Mouse (Mus musculus): ENCODE measurements around the gene Rap2a. TPM values are rescaled to one million over a fixed set of nuclear protein-coding genes. Genes with fewer than 3 reads are reported as not detected.

Rap2a gene
- polyA plus RNA-seq, 1 experiment from 2014 or later: 16.5 TPM

DNA sequence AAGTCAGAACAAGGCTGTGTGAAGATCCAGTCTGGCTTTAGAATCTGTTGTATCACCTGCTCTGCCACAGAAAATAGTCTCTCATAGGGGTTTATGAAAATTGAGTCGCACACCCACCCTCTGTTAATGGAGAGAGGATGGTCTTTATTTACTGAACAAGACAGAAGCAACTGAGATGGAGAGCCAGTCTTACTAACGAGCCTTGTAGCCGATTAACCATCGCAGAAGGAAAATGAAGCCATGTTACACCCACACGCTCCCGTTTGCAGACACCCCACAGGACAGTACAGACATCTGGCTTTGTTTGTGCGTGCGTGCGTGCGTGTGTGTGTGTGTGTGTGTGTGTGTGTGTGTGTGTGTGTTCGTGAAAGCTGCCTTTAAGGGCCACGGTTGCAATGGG, 26.2 kb downstream of the Rap2a start:
- Histone ChIP-seq H3K4me2 (ENCODE audit: low read length) (no peak overlapping the region), H3K27me3 (ENCODE audit: insufficient read depth, low read length) (no peaks in the 10 kb centered on the region), H3K4me3 (replicated peaks; ENCODE audit: low read depth, low read length) (no peak overlapping the region), H3K9me3 (replicated peaks; ENCODE audit: low read length) (no peaks in the 10 kb centered on the region), H3K27ac (no peak overlapping the region), H3K36me3 (ENCODE audit: insufficient read depth, low read length) (peaks cover 7% of the 10 kb centered on the region; the same call in 1 of the 2 replicates), H3K4me1 (replicated peaks; ENCODE audit: insufficient read depth, low read length) (no peaks in the 10 kb centered on the region), H3K9ac (ENCODE audit: low read depth, low read length) (no peak overlapping the region)
- DNase-seq (ENCODE audit: low spot score): no peak
- no peak for TF ChIP-seq CTCF (IDR thresholded peaks at IDR 0.05; ENCODE audit: low read depth)
- no peak for ATAC-seq (replicated peaks; ENCODE audit: low FRiP score, low read depth)
- 89% methylated on average over 12 of the region's 12 CpGs for WGBS

DNA sequence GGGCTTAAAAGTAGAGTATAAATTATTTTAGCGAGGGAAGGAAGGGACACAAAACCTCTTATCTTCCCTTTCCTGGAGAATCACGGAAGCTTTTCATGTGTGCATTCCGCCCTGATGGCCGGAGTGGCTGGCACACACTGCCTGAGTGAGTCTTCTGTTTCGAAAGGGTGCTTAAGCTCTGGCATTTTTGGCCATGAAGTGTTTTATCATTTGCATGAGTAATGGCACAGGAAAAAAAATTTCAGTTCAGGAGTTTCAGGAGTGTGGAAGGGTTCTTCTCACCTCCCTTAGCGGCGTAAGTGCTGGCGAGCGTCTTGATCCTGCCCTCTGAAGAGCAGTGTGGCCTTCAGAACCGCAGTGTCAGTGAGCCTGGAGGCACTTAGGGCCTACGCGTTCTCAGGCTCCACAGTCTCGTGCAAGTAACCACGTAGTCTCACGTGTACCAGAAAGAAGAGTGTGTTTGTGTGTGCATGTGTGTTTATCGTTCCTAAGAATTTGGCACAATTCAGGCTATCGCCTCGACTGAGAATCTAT, 26.8 kb downstream of the Rap2a start:
- H3K36me3 ChIP-seq (ENCODE audit: insufficient read depth, low read length): peaks cover 7% of the 10 kb centered on the region; the same call in 1 of the 2 replicates
- no peaks in the 10 kb centered on the region for H3K4me1 ChIP-seq (replicated peaks; ENCODE audit: insufficient read depth, low read length)
- H3K9me3 ChIP-seq (replicated peaks; ENCODE audit: low read length): no peaks in the 10 kb centered on the region
- DNase-seq (ENCODE audit: low spot score) (no peak), ATAC-seq (replicated peaks; ENCODE audit: low FRiP score, low read depth) (no peak)
- no peak overlapping the region for H3K9ac ChIP-seq (ENCODE audit: low read depth, low read length)
- H3K4me2 ChIP-seq (ENCODE audit: low read length): no peak overlapping the region
- H3K27ac ChIP-seq: no peak overlapping the region
- no peaks in the 10 kb centered on the region for H3K27me3 ChIP-seq (ENCODE audit: insufficient read depth, low read length)
- TF ChIP-seq CTCF (IDR thresholded peaks at IDR 0.05; ENCODE audit: low read depth): no peak
- H3K4me3 ChIP-seq (replicated peaks; ENCODE audit: low read depth, low read length): no peak overlapping the region
- WGBS: 92% methylated on average over 18 of the region's 18 CpGs

DNA sequence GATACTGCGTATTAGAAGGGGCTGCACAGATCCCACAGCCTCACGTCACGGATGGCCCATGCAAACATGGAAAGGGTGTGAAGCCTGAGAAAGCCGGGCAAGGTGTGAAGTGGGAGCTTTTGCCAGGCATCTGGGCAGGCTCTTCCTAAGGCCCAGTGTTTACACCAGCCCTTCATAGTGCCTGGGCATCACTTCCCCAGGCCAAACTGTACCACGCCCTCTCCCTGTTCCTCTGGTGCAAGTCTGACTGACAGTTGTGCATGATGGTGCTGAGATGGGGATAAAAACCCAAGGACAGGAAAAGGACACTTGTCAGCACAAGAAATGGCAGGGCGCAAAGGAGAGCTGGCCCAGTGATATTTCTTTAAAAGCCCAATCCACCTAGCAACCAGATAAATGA, 27.7 kb downstream of the Rap2a start:
- no peak for TF ChIP-seq CTCF (IDR thresholded peaks at IDR 0.05; ENCODE audit: low read depth)
- Histone ChIP-seq H3K4me2 (ENCODE audit: low read length) (no peak overlapping the region), H3K27ac (no peak overlapping the region), H3K36me3 (ENCODE audit: insufficient read depth, low read length) (peaks cover 7% of the 10 kb centered on the region; the same call in 1 of the 2 replicates), H3K4me3 (replicated peaks; ENCODE audit: low read depth, low read length) (no peak overlapping the region), H3K27me3 (ENCODE audit: insufficient read depth, low read length) (no peaks in the 10 kb centered on the region), H3K9me3 (replicated peaks; ENCODE audit: low read length) (no peaks in the 10 kb centered on the region), H3K4me1 (replicated peaks; ENCODE audit: insufficient read depth, low read length) (no peaks in the 10 kb centered on the region), H3K9ac (ENCODE audit: low read depth, low read length) (no peak overlapping the region)
- 95% methylated on average over 6 of the region's 6 CpGs for WGBS
- ATAC-seq (replicated peaks; ENCODE audit: low FRiP score, low read depth) (no peak), DNase-seq (ENCODE audit: low spot score) (no peak)

DNA sequence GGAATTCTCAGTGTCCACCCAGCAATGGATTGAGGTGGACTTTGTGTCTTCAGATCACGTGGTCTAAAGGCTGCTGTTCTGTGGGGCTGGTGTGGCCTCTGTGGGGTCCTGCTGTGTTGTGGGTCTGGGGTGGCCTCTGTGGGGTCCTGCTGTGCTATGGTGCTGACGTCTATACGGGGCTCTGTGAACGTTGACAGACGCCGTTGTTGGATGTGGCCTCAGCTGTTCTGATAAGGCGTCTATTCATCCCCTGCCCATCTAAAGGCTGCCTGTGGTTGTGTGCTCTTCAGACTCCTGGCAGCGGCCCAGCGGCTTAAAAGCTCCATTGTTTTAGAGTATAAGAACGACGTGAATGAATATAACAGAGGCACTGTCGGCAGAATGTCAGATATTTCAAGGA, 29.3 kb downstream of the Rap2a start:
- no peak for DNase-seq (ENCODE audit: low spot score)
- no peak for ATAC-seq (replicated peaks; ENCODE audit: low FRiP score, low read depth)
- no peak overlapping the region for H3K9ac ChIP-seq (ENCODE audit: low read depth, low read length)

DNA sequence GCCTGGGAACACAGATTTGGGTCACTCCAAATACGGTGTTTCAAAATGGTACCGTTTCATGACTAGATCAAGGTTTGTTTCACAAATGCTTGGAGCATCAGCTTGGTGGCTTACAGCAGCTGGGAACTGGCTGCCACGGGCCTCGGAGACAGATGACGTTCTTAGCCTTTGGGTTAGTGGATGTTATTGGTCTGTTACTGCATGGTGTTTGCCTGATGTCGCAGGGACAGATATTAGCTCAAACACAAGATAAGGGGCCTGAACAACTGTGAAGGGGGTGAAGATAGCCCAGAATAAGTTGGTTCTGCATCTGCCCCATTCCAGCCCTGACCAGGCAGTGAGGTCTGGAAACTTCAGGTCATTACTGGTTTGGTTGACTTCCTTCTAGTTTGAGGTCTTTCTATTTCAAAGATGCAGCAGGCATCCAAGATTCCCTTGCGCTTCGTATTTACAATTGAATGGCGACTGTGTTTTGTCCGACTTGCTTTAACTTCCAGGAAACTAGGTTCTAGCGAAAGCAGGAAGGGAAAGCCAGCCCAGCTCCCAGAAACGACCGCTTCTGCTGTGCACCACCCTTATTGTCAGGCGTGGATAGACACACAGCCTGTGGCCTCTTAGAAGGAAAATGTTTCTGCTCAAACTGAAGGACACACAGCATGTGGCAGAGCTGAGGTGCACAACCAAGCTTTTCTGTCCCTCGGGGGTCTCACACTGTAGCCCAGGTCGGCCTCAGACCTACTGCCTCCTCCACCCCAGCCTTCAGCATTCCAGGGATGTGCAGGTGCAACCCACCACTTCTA, 30.5 kb downstream of the Rap2a start:
- no peak for DNase-seq (ENCODE audit: low spot score)

More for the DNA sequence above, 29.3 kb downstream of the Rap2a start:
- peaks cover 7% of the 10 kb centered on the region; the same call in 1 of the 2 replicates for H3K36me3 ChIP-seq (ENCODE audit: insufficient read depth, low read length)
- WGBS: 81% methylated on average over 12 of the region's 12 CpGs
- no peak overlapping the region for H3K4me3 ChIP-seq (replicated peaks; ENCODE audit: low read depth, low read length)
- no peaks in the 10 kb centered on the region for H3K27me3 ChIP-seq (ENCODE audit: insufficient read depth, low read length)
- H3K9me3 ChIP-seq (replicated peaks; ENCODE audit: low read length): no peaks in the 10 kb centered on the region
- no peak overlapping the region for H3K4me2 ChIP-seq (ENCODE audit: low read length)
- no peak for TF ChIP-seq CTCF (IDR thresholded peaks at IDR 0.05; ENCODE audit: low read depth)
- H3K27ac ChIP-seq: no peak overlapping the region
- no peaks in the 10 kb centered on the region for H3K4me1 ChIP-seq (replicated peaks; ENCODE audit: insufficient read depth, low read length)

DNA sequence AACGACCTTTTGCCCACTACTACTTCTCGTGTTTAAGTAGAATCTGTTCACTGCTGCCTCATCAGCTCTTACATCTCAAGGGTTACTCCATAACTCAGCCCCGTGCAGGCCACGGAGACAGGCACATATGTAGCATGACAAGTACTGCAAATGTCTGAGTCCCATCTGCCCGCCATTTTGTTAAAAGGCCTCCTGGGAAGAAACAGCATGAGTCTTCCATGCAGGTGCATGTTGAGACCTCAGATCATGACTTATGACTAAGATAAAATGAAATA, 31.1 kb downstream of the Rap2a start:
- Histone ChIP-seq H3K4me3 (replicated peaks; ENCODE audit: low read depth, low read length) (no peak overlapping the region), H3K9ac (ENCODE audit: low read depth, low read length) (no peak overlapping the region), H3K36me3 (ENCODE audit: insufficient read depth, low read length) (no peaks in the 10 kb centered on the region), H3K9me3 (replicated peaks; ENCODE audit: low read length) (no peaks in the 10 kb centered on the region), H3K4me2 (ENCODE audit: low read length) (no peak overlapping the region), H3K27me3 (ENCODE audit: insufficient read depth, low read length) (no peaks in the 10 kb centered on the region), H3K27ac (no peak overlapping the region), H3K4me1 (replicated peaks; ENCODE audit: insufficient read depth, low read length) (no peaks in the 10 kb centered on the region)
- DNase-seq (ENCODE audit: low spot score) (no peak), ATAC-seq (replicated peaks; ENCODE audit: low FRiP score, low read depth) (no peak)
- TF ChIP-seq CTCF (IDR thresholded peaks at IDR 0.05; ENCODE audit: low read depth): no peak
- WGBS: 85% methylated on average over 5 of the region's 5 CpGs

More for the DNA sequence above, 30.5 kb downstream of the Rap2a start:
- ATAC-seq (replicated peaks; ENCODE audit: low FRiP score, low read depth): no peak
- no peaks in the 10 kb centered on the region for H3K4me1 ChIP-seq (replicated peaks; ENCODE audit: insufficient read depth, low read length)
- no peak for TF ChIP-seq CTCF (IDR thresholded peaks at IDR 0.05; ENCODE audit: low read depth)
- H3K9ac ChIP-seq (ENCODE audit: low read depth, low read length): no peak overlapping the region
- H3K27me3 ChIP-seq (ENCODE audit: insufficient read depth, low read length): no peaks in the 10 kb centered on the region
- no peak overlapping the region for H3K4me3 ChIP-seq (replicated peaks; ENCODE audit: low read depth, low read length)
- WGBS: 88% methylated on average over 16 of the region's 16 CpGs
- H3K4me2 ChIP-seq (ENCODE audit: low read length): no peak overlapping the region
- no peaks in the 10 kb centered on the region for H3K9me3 ChIP-seq (replicated peaks; ENCODE audit: low read length)
- H3K27ac ChIP-seq: no peak overlapping the region
- peaks cover 3% of the 10 kb centered on the region; the same call in 1 of the 2 replicates for H3K36me3 ChIP-seq (ENCODE audit: insufficient read depth, low read length)
